ENCODE assay signal across 18 mouse cellular contexts in the genomic region with DNA sequence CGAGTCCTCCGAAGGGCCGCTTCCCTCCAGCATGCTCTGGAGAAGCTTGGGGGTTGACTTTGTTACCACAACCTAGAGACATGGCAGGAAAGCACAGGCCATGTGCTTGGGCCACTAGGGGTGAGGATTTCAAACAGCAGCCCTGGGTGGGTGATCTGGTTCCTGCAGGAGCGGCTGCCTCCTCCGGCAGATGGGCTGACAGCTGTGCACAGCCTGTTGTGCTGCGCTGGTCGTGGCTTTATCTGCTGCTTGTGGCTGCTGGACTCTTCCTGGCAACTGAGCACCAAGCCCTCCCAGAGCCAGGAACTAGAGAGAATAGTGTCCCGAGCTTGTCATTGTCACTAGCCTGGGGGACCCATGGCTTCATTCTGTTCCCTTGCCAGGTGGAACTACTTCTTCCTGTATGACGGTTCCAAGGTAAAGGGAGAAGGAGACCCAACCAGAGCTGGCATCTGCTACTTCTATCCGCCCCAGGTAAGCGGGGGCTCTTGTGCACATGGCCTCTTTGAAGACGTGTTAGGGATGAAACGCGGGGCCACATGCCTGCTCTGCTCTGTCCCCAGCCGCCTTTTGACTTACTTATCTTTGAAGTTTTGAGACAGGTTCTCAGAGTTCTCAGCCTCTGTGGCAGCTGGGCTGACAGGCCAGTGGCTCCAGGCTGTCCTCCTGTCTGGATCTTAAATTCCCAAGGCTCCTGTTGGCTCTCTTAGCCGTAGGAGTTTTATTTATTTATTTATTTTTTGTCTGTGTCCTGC. TPM values are rescaled to one million over a fixed set of nuclear protein-coding genes. Genes with fewer than 3 reads are reported as not detected.
A peak's percentile ranks its signal among the peaks of the same experiment; 100 is the strongest.
DNase-seq lines count a peak whose midpoint lies in the region; ATAC-seq lines count a peak whose summit lies in the region.
"Had no signal": no experiment of that assay in that cellular context is flagged by ENCODE, and none has a peak within 500 bp of the region (broad histone marks: within the 10 kb centered on the region; RNA-seq: fewer than 3 reads in every experiment).

No protein-coding gene starts in this region.

- no peak for DNase-seq in heart, embryonic 10.5 days (ENCODE audit: low spot score)
- DNase-seq in midbrain, embryonic 10.5 days (ENCODE audit: low spot score): no peak
- peak; percentile 7 for DNase-seq in embryonic facial prominence, embryonic 14.5 days (ENCODE audit: low spot score)
- no peak for DNase-seq in liver, embryonic 11.5 days (ENCODE audit: low spot score)
- DNase-seq in layer of hippocampus, adult 18-20 months (ENCODE audit: low spot score in 2 of 2): no peak
- DNase-seq: adrenal gland, postnatal 25 days; cerebellum, postnatal 25 days; gastrocnemius, postnatal 14 days; kidney, postnatal 10 days; lung, postnatal 36 days; thymus, postnatal 25 days had no signal

- no peaks in the 10 kb centered on the region for H3K9me3 ChIP-seq in heart, embryonic 13.5 days
- no peaks in the 10 kb centered on the region for H3K9me3 ChIP-seq in heart, embryonic 10.5 days
- no peaks in the 10 kb centered on the region for H3K9me3 ChIP-seq in midbrain, embryonic 13.5 days
- no peaks in the 10 kb centered on the region for H3K9me3 ChIP-seq in midbrain, embryonic 10.5 days (replicated peaks)
- H3K9me3 ChIP-seq in embryonic facial prominence, embryonic 14.5 days (ENCODE audit: control insufficient read depth, low read length): no peaks in the 10 kb centered on the region
- no peaks in the 10 kb centered on the region for H3K9me3 ChIP-seq in liver, embryonic 11.5 days (ENCODE audit: control insufficient read depth, low read length)
- H3K9me3 ChIP-seq: limb, embryonic 15.5 days had no signal

- H3K27ac ChIP-seq in heart, embryonic 13.5 days (replicated peaks): no peak overlapping the region
- H3K27ac ChIP-seq in heart, embryonic 10.5 days: no peak overlapping the region
- H3K27ac ChIP-seq in midbrain, embryonic 13.5 days: no peak overlapping the region
- no peak overlapping the region for H3K27ac ChIP-seq in midbrain, embryonic 10.5 days (replicated peaks)
- H3K27ac ChIP-seq in embryonic facial prominence, embryonic 14.5 days (replicated peaks; ENCODE audit: low read depth, low read length): no peak overlapping the region
- H3K27ac ChIP-seq in liver, embryonic 11.5 days (ENCODE audit: low read depth, low read length): 0 out of 2 replicates have a peak overlapping the region, but pooled peaks have one; percentile 8
- H3K27ac ChIP-seq: limb, embryonic 15.5 days had no signal

- H3K4me3 ChIP-seq in heart, embryonic 13.5 days: no peak overlapping the region
- no peak overlapping the region for H3K4me3 ChIP-seq in heart, embryonic 10.5 days
- H3K4me3 ChIP-seq in midbrain, embryonic 13.5 days (replicated peaks): no peak overlapping the region
- H3K4me3 ChIP-seq in midbrain, embryonic 10.5 days: no peak overlapping the region
- H3K4me3 ChIP-seq in embryonic facial prominence, embryonic 14.5 days (ENCODE audit: low read depth, low read length): no peak overlapping the region
- no peak overlapping the region for H3K4me3 ChIP-seq in liver, embryonic 11.5 days (ENCODE audit: low read depth, low read length)
- H3K4me3 ChIP-seq: limb, embryonic 15.5 days had no signal

- no peak overlapping the region; the same call in 1 of the 2 replicates for H3K9ac ChIP-seq in heart, embryonic 13.5 days
- peak overlapping the region; percentile 51 for H3K9ac ChIP-seq in midbrain, embryonic 13.5 days (replicated peaks)
- H3K9ac ChIP-seq in embryonic facial prominence, embryonic 14.5 days (ENCODE audit: low read depth, low read length): no peak overlapping the region
- H3K9ac ChIP-seq in liver, embryonic 11.5 days (ENCODE audit: low read depth, low read length): no peak overlapping the region
- H3K9ac ChIP-seq: limb, embryonic 15.5 days had no signal

- ATAC-seq in heart, embryonic 13.5 days (ENCODE audit: extremely low read depth, insufficient number of reproducible peaks, low FRiP score, low TSS enrichment): 0 out of 2 replicates have a peak, but pooled peaks have one; percentile 11
- ATAC-seq in midbrain, embryonic 13.5 days: no peak
- no peak; the same call in 1 of the 2 replicates for ATAC-seq in embryonic facial prominence, embryonic 14.5 days (ENCODE audit: low read depth)
- peak; percentile 29; the same call in 1 of the 2 replicates for ATAC-seq in liver, embryonic 11.5 days (replicated peaks; ENCODE audit: low FRiP score)
- ATAC-seq in activated CD4-positive, CD25-positive, alpha-beta regulatory T cell, adult 4 months: no peak
- ATAC-seq: inflammation-experienced regulatory T-cells, adult 6 months had no signal

- no peaks in the 10 kb centered on the region for H3K27me3 ChIP-seq in heart, embryonic 13.5 days (replicated peaks)
- H3K27me3 ChIP-seq in heart, embryonic 10.5 days (ENCODE audit: insufficient read depth, poor library complexity, severe bottlenecking): no peaks in the 10 kb centered on the region
- no peaks in the 10 kb centered on the region for H3K27me3 ChIP-seq in midbrain, embryonic 13.5 days
- no peaks in the 10 kb centered on the region for H3K27me3 ChIP-seq in midbrain, embryonic 10.5 days (ENCODE audit: low read depth, poor library complexity, severe bottlenecking)
- H3K27me3 ChIP-seq in embryonic facial prominence, embryonic 14.5 days (replicated peaks; ENCODE audit: control insufficient read depth, insufficient read depth, low read length): no peaks in the 10 kb centered on the region
- no peaks in the 10 kb centered on the region for H3K27me3 ChIP-seq in liver, embryonic 11.5 days (replicated peaks; ENCODE audit: control insufficient read depth, insufficient read depth, low read length)
- H3K27me3 ChIP-seq: limb, embryonic 15.5 days had no signal

- no peak overlapping the region for H3K4me2 ChIP-seq in heart, embryonic 13.5 days
- H3K4me2 ChIP-seq in midbrain, embryonic 13.5 days (replicated peaks): no peak overlapping the region; the same call in 1 of the 2 replicates
- no peak overlapping the region for H3K4me2 ChIP-seq in embryonic facial prominence, embryonic 14.5 days (ENCODE audit: low read depth, low read length)
- H3K4me2 ChIP-seq in liver, embryonic 11.5 days: peak overlapping the region; percentile 36
- H3K4me2 ChIP-seq: limb, embryonic 15.5 days had no signal

- WGBS in heart, embryonic 13.5 days: 77% methylated on average over 16 of the region's 16 CpGs
- 83% methylated on average over 16 of the region's 16 CpGs for WGBS in heart, embryonic 10.5 days
- WGBS in midbrain, embryonic 13.5 days: 89% methylated on average over 16 of the region's 16 CpGs
- 87% methylated on average over 16 of the region's 16 CpGs for WGBS in midbrain, embryonic 10.5 days
- WGBS in embryonic facial prominence, embryonic 14.5 days: 82% methylated on average over 15 of the region's 16 CpGs
- 64% methylated on average over 16 of the region's 16 CpGs for WGBS in liver, embryonic 11.5 days

- peaks cover 53% of the 10 kb centered on the region for H3K36me3 ChIP-seq in heart, embryonic 13.5 days
- H3K36me3 ChIP-seq in heart, embryonic 10.5 days: peaks cover 47% of the 10 kb centered on the region
- peaks cover 47% of the 10 kb centered on the region for H3K36me3 ChIP-seq in midbrain, embryonic 13.5 days
- H3K36me3 ChIP-seq in midbrain, embryonic 10.5 days: peaks cover 62% of the 10 kb centered on the region
- peaks cover 44% of the 10 kb centered on the region for H3K36me3 ChIP-seq in embryonic facial prominence, embryonic 14.5 days (ENCODE audit: control insufficient read depth, insufficient read depth, low read length)
- peaks cover 6% of the 10 kb centered on the region for H3K36me3 ChIP-seq in liver, embryonic 11.5 days (ENCODE audit: control insufficient read depth, insufficient read depth, low read length)

- peaks cover 20% of the 10 kb centered on the region for H3K4me1 ChIP-seq in heart, embryonic 13.5 days
- H3K4me1 ChIP-seq in heart, embryonic 10.5 days: peaks cover 28% of the 10 kb centered on the region
- peaks cover 43% of the 10 kb centered on the region for H3K4me1 ChIP-seq in midbrain, embryonic 13.5 days (replicated peaks)
- peaks cover 49% of the 10 kb centered on the region for H3K4me1 ChIP-seq in midbrain, embryonic 10.5 days
- H3K4me1 ChIP-seq in embryonic facial prominence, embryonic 14.5 days (ENCODE audit: control insufficient read depth, insufficient read depth, low read length): 0 out of 2 replicates have a peak, but pooled peaks cover 6% of the 10 kb centered on the region
- peaks cover 33% of the 10 kb centered on the region for H3K4me1 ChIP-seq in liver, embryonic 11.5 days (replicated peaks; ENCODE audit: control insufficient read depth, insufficient read depth, low read length)

RNA-seq across cellular contexts. Expression of a gene that starts 3.5 kb away (rescaled TPM):
- polyA plus RNA-seq in heart, embryonic 13.5 days (2015; fragmentation: Nextera tagmentation; extraction: Ambion mirVana): 18.5 and 19.2 TPM in 2 replicates
- polyA plus RNA-seq in heart, embryonic 10.5 days (2016; fragmentation: Nextera tagmentation; extraction: Ambion mirVana): 15.4 and 21.4 TPM in 2 replicates
- polyA plus RNA-seq in midbrain, embryonic 13.5 days (2015; fragmentation: Nextera tagmentation; extraction: Ambion mirVana): 42.6 and 43.5 TPM in 2 replicates
- polyA plus RNA-seq in midbrain, embryonic 10.5 days (2016; fragmentation: Nextera tagmentation; extraction: Ambion mirVana): 35.9 and 43.0 TPM in 2 replicates
- polyA plus RNA-seq in embryonic facial prominence, embryonic 14.5 days (2014; fragmentation: Nextera tagmentation; extraction: Ambion mirVana): 31.1 and 31.6 TPM in 2 replicates
- polyA plus RNA-seq in liver, embryonic 11.5 days (2014; fragmentation: Nextera tagmentation; extraction: Ambion mirVana): 25.5 and 32.2 TPM in 2 replicates
- 10 to 100 TPM; 15.2 to 18.3 TPM for polyA plus RNA-seq in activated CD4-positive, CD25-positive, alpha-beta regulatory T cell, adult 4 months (2017; shearing (Covaris generic))
- total RNA-seq in layer of hippocampus, adult 18-20 months (2021): 10 to 100 TPM; 29.4 to 30.7 TPM

RNA-seq across cellular contexts. Expression of a gene that starts 3.5 kb away (rescaled TPM):
- 24.0 and 25.8 TPM in 2 replicates for polyA plus RNA-seq in heart, embryonic 13.5 days (2015; fragmentation: Nextera tagmentation; extraction: Ambion mirVana)
- 26.7 and 40.5 TPM in 2 replicates for polyA plus RNA-seq in heart, embryonic 10.5 days (2016; fragmentation: Nextera tagmentation; extraction: Ambion mirVana)
- 50.6 and 53.8 TPM in 2 replicates for polyA plus RNA-seq in midbrain, embryonic 13.5 days (2015; fragmentation: Nextera tagmentation; extraction: Ambion mirVana)
- polyA plus RNA-seq in midbrain, embryonic 10.5 days (2016; fragmentation: Nextera tagmentation; extraction: Ambion mirVana): 48.7 and 51.0 TPM in 2 replicates
- polyA plus RNA-seq in embryonic facial prominence, embryonic 14.5 days (2014; fragmentation: Nextera tagmentation; extraction: Ambion mirVana): 30.3 and 34.3 TPM in 2 replicates
- 35.3 and 36.5 TPM in 2 replicates for polyA plus RNA-seq in liver, embryonic 11.5 days (2014; fragmentation: Nextera tagmentation; extraction: Ambion mirVana)
- 1 to 10 TPM; 1.5 to 2.7 TPM for polyA plus RNA-seq in activated CD4-positive, CD25-positive, alpha-beta regulatory T cell, adult 4 months (2017; shearing (Covaris generic))
- 10 to 100 TPM; 19.0 to 22.6 TPM for total RNA-seq in layer of hippocampus, adult 18-20 months (2021)

RNA-seq across cellular contexts. Expression of a gene that starts 9.4 kb away (rescaled TPM):
- 0.06 and 0.07 TPM in 2 replicates for polyA plus RNA-seq in heart, embryonic 13.5 days (2015; fragmentation: Nextera tagmentation; extraction: Ambion mirVana)
- polyA plus RNA-seq in heart, embryonic 10.5 days (2016; fragmentation: Nextera tagmentation; extraction: Ambion mirVana): 0.18 and 0.28 TPM in 2 replicates
- 0.14 and 0.17 TPM in 2 replicates for polyA plus RNA-seq in midbrain, embryonic 13.5 days (2015; fragmentation: Nextera tagmentation; extraction: Ambion mirVana)
- 0.26 and 0.34 TPM in 2 replicates for polyA plus RNA-seq in midbrain, embryonic 10.5 days (2016; fragmentation: Nextera tagmentation; extraction: Ambion mirVana)
- 0.09 and 0.13 TPM in 2 replicates for polyA plus RNA-seq in embryonic facial prominence, embryonic 14.5 days (2014; fragmentation: Nextera tagmentation; extraction: Ambion mirVana)
- polyA plus RNA-seq in liver, embryonic 11.5 days (2014; fragmentation: Nextera tagmentation; extraction: Ambion mirVana): 0.29 and 0.36 TPM in 2 replicates
- not detected for polyA plus RNA-seq in activated CD4-positive, CD25-positive, alpha-beta regulatory T cell, adult 4 months (2017; shearing (Covaris generic))
- total RNA-seq in layer of hippocampus, adult 18-20 months (2021): not detected
- total RNA-seq: gastrocnemius, postnatal 14 days; layer of hippocampus, postnatal 14 days had no signal
- polyA plus RNA-seq: small intestine, adult 2 months had no signal

RNA-seq across cellular contexts. Expression of a gene that starts 20.2 kb away (rescaled TPM):
- polyA plus RNA-seq in heart, embryonic 13.5 days (2015; fragmentation: Nextera tagmentation; extraction: Ambion mirVana): 17.8 and 19.4 TPM in 2 replicates
- 26.4 and 26.9 TPM in 2 replicates for polyA plus RNA-seq in heart, embryonic 10.5 days (2016; fragmentation: Nextera tagmentation; extraction: Ambion mirVana)
- polyA plus RNA-seq in midbrain, embryonic 13.5 days (2015; fragmentation: Nextera tagmentation; extraction: Ambion mirVana): 35.9 and 36.3 TPM in 2 replicates
- polyA plus RNA-seq in midbrain, embryonic 10.5 days (2016; fragmentation: Nextera tagmentation; extraction: Ambion mirVana): 43.0 and 47.6 TPM in 2 replicates
- 23.1 and 23.2 TPM in 2 replicates for polyA plus RNA-seq in embryonic facial prominence, embryonic 14.5 days (2014; fragmentation: Nextera tagmentation; extraction: Ambion mirVana)
- polyA plus RNA-seq in liver, embryonic 11.5 days (2014; fragmentation: Nextera tagmentation; extraction: Ambion mirVana): 24.5 and 30.5 TPM in 2 replicates
- polyA plus RNA-seq in activated CD4-positive, CD25-positive, alpha-beta regulatory T cell, adult 4 months (2017; shearing (Covaris generic)): 10 to 100 TPM; 11.8 to 18.4 TPM
- total RNA-seq in layer of hippocampus, adult 18-20 months (2021): 10 to 100 TPM; 38.8 to 42.0 TPM

RNA-seq across cellular contexts. Expression of a gene that starts 48.3 kb away (rescaled TPM):
- 1.1 and 1.2 TPM in 2 replicates for polyA plus RNA-seq in heart, embryonic 13.5 days (2015; fragmentation: Nextera tagmentation; extraction: Ambion mirVana)
- polyA plus RNA-seq in heart, embryonic 10.5 days (2016; fragmentation: Nextera tagmentation; extraction: Ambion mirVana): 4.3 and 6.8 TPM in 2 replicates
- 37.8 and 47.6 TPM in 2 replicates for polyA plus RNA-seq in midbrain, embryonic 13.5 days (2015; fragmentation: Nextera tagmentation; extraction: Ambion mirVana)
- 17.7 and 22.0 TPM in 2 replicates for polyA plus RNA-seq in midbrain, embryonic 10.5 days (2016; fragmentation: Nextera tagmentation; extraction: Ambion mirVana)
- 18.2 and 20.3 TPM in 2 replicates for polyA plus RNA-seq in embryonic facial prominence, embryonic 14.5 days (2014; fragmentation: Nextera tagmentation; extraction: Ambion mirVana)
- polyA plus RNA-seq in liver, embryonic 11.5 days (2014; fragmentation: Nextera tagmentation; extraction: Ambion mirVana): 2.6 and 3.7 TPM in 2 replicates
- polyA plus RNA-seq in activated CD4-positive, CD25-positive, alpha-beta regulatory T cell, adult 4 months (2017; shearing (Covaris generic)): not detected
- total RNA-seq in layer of hippocampus, adult 18-20 months (2021): 100 to 1,000 TPM; 212 to 229 TPM
- polyA plus RNA-seq: inflammation-experienced regulatory T-cells, adult 6 months had no signal

Comparison
In these comparisons a context has a peak if more than half of its experiments do, and no peak if none do; other contexts are left out.
1. ATAC-seq: peak in heart, embryonic 13.5 days (single experiment) and liver, embryonic 11.5 days (single experiment); none in midbrain, embryonic 13.5 days (single experiment), embryonic facial prominence, embryonic 14.5 days (single experiment) and activated CD4-positive, CD25-positive, alpha-beta regulatory T cell, adult 4 months (single experiment).